Mouse (Mus musculus): Measurements from ENCODE around the gene Tef.

Tef gene

GRCm38 (mm10) chr15:81785701-81786100 is 16.5 kb upstream of the Tef start:
- TF ChIP-seq POU5F1 (IDR thresholded peaks at IDR 0.05; ENCODE audit: borderline replicate concordance, low read length) (no peak), CTCF (conservative IDR thresholded peaks at IDR 0.05; ENCODE audit: low read length) (no peak), NANOG (IDR thresholded peaks at IDR 0.05; ENCODE audit: borderline replicate concordance, low read length) (no peak)
- Histone ChIP-seq H3K27me3 (ENCODE audit: insufficient read depth, low read length) (no peaks in the 10 kb centered on the region), H3K9me3 (ENCODE audit: low read length) (no peaks in the 10 kb centered on the region), H3K4me3 (replicated peaks; ENCODE audit: low read length) (no peak overlapping the region), H3K36me3 (ENCODE audit: insufficient read depth, low read length) (peaks cover 77% of the 10 kb centered on the region), H3K4me1 (replicated peaks; ENCODE audit: low read depth, low read length) (peaks cover 7% of the 10 kb centered on the region)

DNA sequence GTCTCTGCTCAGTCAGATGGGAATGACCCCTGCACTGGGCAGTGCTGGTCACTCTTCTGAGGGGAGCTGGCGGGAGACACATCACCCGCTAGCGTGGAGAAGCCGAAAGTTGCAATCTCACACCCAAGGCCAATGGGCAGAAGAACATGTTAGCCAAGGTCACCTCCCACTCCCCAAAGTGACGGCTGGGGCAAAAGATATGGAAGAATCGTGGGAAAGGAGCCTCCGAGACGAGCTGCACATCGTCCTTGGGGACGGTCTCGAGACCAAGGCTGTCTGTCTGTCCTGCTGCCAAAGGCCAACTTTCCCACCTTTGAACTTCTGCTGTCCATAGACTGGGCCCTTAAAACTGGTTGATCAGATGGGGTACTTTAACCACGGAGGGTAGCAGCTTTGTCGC is 14.7 kb upstream of the Tef start:
- Histone ChIP-seq H3K36me3 (ENCODE audit: insufficient read depth, low read length) (peaks cover 74% of the 10 kb centered on the region), H3K4me1 (replicated peaks; ENCODE audit: low read depth, low read length) (peaks cover 10% of the 10 kb centered on the region), H3K9me3 (ENCODE audit: low read length) (no peaks in the 10 kb centered on the region), H3K4me3 (replicated peaks; ENCODE audit: low read length) (no peak overlapping the region), H3K27me3 (ENCODE audit: insufficient read depth, low read length) (no peaks in the 10 kb centered on the region)
- no peak for TF ChIP-seq POU5F1 (IDR thresholded peaks at IDR 0.05; ENCODE audit: borderline replicate concordance, low read length)

GRCm38 (mm10) chr15:81792444-81792843 is 9.8 kb upstream of the Tef start:
- H3K27me3 ChIP-seq (ENCODE audit: insufficient read depth, low read length) = no peaks in the 10 kb centered on the region
- TF ChIP-seq CTCF (conservative IDR thresholded peaks at IDR 0.05; ENCODE audit: low read length) = no peak
- no peak for TF ChIP-seq POU5F1 (IDR thresholded peaks at IDR 0.05; ENCODE audit: borderline replicate concordance, low read length)
- TF ChIP-seq NANOG (IDR thresholded peaks at IDR 0.05; ENCODE audit: borderline replicate concordance, low read length) = no peak
- no peaks in the 10 kb centered on the region for H3K9me3 ChIP-seq (ENCODE audit: low read length)
- H3K4me1 ChIP-seq (replicated peaks; ENCODE audit: low read depth, low read length) = peaks cover 19% of the 10 kb centered on the region
- peaks cover 53% of the 10 kb centered on the region for H3K36me3 ChIP-seq (ENCODE audit: insufficient read depth, low read length)
- H3K4me3 ChIP-seq (replicated peaks; ENCODE audit: low read length) = no peak overlapping the region; the same call in 1 of the 2 replicates

GRCm38 (mm10) chr15:81796228-81796627 is 6.0 kb upstream of the Tef start:
- no peak for TF ChIP-seq POU5F1 (IDR thresholded peaks at IDR 0.05; ENCODE audit: borderline replicate concordance, low read length)
- TF ChIP-seq CTCF (conservative IDR thresholded peaks at IDR 0.05; ENCODE audit: low read length) = peak; percentile 7; the same call in 1 of the 2 replicates
- Histone ChIP-seq H3K36me3 (ENCODE audit: insufficient read depth, low read length) (peaks cover 37% of the 10 kb centered on the region), H3K9me3 (ENCODE audit: low read length) (no peaks in the 10 kb centered on the region), H3K4me3 (replicated peaks; ENCODE audit: low read length) (no peak overlapping the region), H3K4me1 (replicated peaks; ENCODE audit: low read depth, low read length) (peaks cover 19% of the 10 kb centered on the region), H3K27me3 (ENCODE audit: insufficient read depth, low read length) (peaks cover 8% of the 10 kb centered on the region)

DNA sequence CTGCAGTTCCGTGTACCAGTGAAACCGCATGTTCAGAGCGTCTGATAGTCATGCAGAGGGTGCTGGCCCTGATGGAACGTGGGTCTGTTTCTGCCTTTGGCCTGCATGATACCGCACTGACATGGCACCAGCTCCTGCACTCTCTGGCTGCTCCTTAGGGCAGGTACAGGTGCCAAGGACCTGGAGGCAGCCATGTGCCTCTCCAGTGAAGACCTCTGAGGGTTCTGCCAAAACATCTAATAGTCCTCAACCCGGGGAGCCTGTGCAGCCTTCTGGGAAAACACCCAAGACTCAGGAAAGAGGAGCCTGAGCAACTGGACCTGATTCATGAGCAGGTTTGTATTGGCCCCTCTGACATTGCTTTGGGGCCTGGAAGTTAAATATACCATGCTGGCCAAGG is 4.4 kb upstream of the Tef start:
- peaks cover 20% of the 10 kb centered on the region for H3K27me3 ChIP-seq (ENCODE audit: insufficient read depth, low read length)
- no peaks in the 10 kb centered on the region for H3K9me3 ChIP-seq (ENCODE audit: low read length)
- H3K36me3 ChIP-seq (ENCODE audit: insufficient read depth, low read length) = peaks cover 21% of the 10 kb centered on the region
- H3K4me1 ChIP-seq (replicated peaks; ENCODE audit: low read depth, low read length) = peaks cover 16% of the 10 kb centered on the region
- H3K4me3 ChIP-seq (replicated peaks; ENCODE audit: low read length) = no peak overlapping the region
- no peak for TF ChIP-seq POU5F1 (IDR thresholded peaks at IDR 0.05; ENCODE audit: borderline replicate concordance, low read length)
- no peak for TF ChIP-seq NANOG (IDR thresholded peaks at IDR 0.05; ENCODE audit: borderline replicate concordance, low read length)
- TF ChIP-seq CTCF (conservative IDR thresholded peaks at IDR 0.05; ENCODE audit: low read length) = no peak

DNA sequence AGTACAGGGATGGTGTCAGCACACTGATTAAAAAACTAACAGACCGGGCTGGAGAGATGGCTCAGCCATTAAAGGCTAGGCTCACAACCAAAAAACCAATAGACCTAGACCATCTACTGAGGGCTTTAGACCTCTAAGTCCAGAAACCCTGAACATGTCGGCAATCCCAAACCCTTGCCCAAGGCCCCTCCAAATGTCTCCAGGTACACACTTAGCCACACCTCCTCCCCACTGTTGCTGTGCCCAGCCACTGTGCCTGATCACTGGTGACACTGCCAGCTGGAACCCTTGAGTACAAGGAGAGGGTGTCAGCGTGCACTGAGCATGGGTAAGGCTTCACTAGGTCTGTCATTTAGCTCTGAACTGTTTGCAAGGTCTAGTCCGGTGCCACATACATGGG is 3.8 kb upstream of the Tef start:
- Histone ChIP-seq H3K4me1 (replicated peaks; ENCODE audit: low read depth, low read length) (peaks cover 14% of the 10 kb centered on the region), H3K27me3 (ENCODE audit: insufficient read depth, low read length) (peaks cover 26% of the 10 kb centered on the region), H3K4me3 (replicated peaks; ENCODE audit: low read length) (no peak overlapping the region), H3K9me3 (ENCODE audit: low read length) (no peaks in the 10 kb centered on the region), H3K36me3 (ENCODE audit: insufficient read depth, low read length) (peaks cover 15% of the 10 kb centered on the region)
- TF ChIP-seq CTCF (conservative IDR thresholded peaks at IDR 0.05; ENCODE audit: low read length) (no peak), POU5F1 (IDR thresholded peaks at IDR 0.05; ENCODE audit: borderline replicate concordance, low read length) (no peak), NANOG (IDR thresholded peaks at IDR 0.05; ENCODE audit: borderline replicate concordance, low read length) (no peak)

- TF ChIP-seq POU5F1 (IDR thresholded peaks at IDR 0.05; ENCODE audit: borderline replicate concordance, low read length) (no peak), NANOG (IDR thresholded peaks at IDR 0.05; ENCODE audit: borderline replicate concordance, low read length) (no peak), CTCF (conservative IDR thresholded peaks at IDR 0.05; ENCODE audit: low read length) (no peak)
- Histone ChIP-seq H3K4me3 (replicated peaks; ENCODE audit: low read length) (no peak overlapping the region), H3K9me3 (ENCODE audit: low read length) (no peaks in the 10 kb centered on the region)
Observed at GRCm38 (mm10) chr15:81800391-81800790, 1.8 kb upstream of the Tef start.

DNA sequence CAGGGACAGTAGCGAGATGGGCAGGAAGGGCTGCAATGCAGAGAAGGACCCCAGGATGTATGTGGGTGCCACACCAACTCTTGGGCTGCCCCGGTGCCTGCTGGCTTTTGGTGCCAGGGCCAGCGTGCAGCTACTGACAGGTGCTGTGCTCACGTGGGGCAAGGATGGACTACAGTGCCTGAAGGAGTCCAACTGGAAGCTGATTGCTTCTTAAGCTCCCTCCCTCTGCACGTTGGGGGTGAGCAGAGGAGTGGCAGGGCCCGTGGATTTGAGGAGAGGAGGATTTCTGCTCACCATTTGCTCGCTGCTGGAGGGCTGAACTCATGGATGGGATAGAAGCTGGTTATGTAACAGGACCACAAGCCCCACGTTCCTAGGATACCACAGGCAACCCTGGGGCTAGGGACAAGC is 725 bp downstream of the Tef start:
- peak overlapping the region; percentile 66; the same call in 1 of the 2 replicates for H3K4me3 ChIP-seq (replicated peaks; ENCODE audit: low read length)
- no peaks in the 10 kb centered on the region for H3K36me3 ChIP-seq (ENCODE audit: insufficient read depth, low read length)
- TF ChIP-seq CTCF (conservative IDR thresholded peaks at IDR 0.05; ENCODE audit: low read length) (no peak), POU5F1 (IDR thresholded peaks at IDR 0.05; ENCODE audit: borderline replicate concordance, low read length) (no peak), NANOG (IDR thresholded peaks at IDR 0.05; ENCODE audit: borderline replicate concordance, low read length) (no peak)
- H3K9me3 ChIP-seq (ENCODE audit: low read length) = no peaks in the 10 kb centered on the region
- H3K27me3 ChIP-seq (ENCODE audit: insufficient read depth, low read length) = peaks cover 50% of the 10 kb centered on the region
- peaks cover 14% of the 10 kb centered on the region for H3K4me1 ChIP-seq (replicated peaks; ENCODE audit: low read depth, low read length)

More at GRCm38 (mm10) chr15:81800391-81800790, 1.8 kb upstream of the Tef start:
- Histone ChIP-seq H3K27me3 (ENCODE audit: insufficient read depth, low read length) (peaks cover 45% of the 10 kb centered on the region), H3K4me1 (replicated peaks; ENCODE audit: low read depth, low read length) (peaks cover 14% of the 10 kb centered on the region), H3K36me3 (ENCODE audit: insufficient read depth, low read length) (0 out of 2 replicates have a peak, but pooled peaks cover 4% of the 10 kb centered on the region)

- Histone ChIP-seq H3K4me1 (replicated peaks; ENCODE audit: low read depth, low read length) (peaks cover 14% of the 10 kb centered on the region), H3K27me3 (ENCODE audit: insufficient read depth, low read length) (peaks cover 50% of the 10 kb centered on the region), H3K36me3 (ENCODE audit: insufficient read depth, low read length) (no peaks in the 10 kb centered on the region), H3K9me3 (ENCODE audit: low read length) (no peaks in the 10 kb centered on the region), H3K4me3 (replicated peaks; ENCODE audit: low read length) (no peak overlapping the region)
- TF ChIP-seq NANOG (IDR thresholded peaks at IDR 0.05; ENCODE audit: borderline replicate concordance, low read length) (no peak), POU5F1 (IDR thresholded peaks at IDR 0.05; ENCODE audit: borderline replicate concordance, low read length) (no peak), CTCF (conservative IDR thresholded peaks at IDR 0.05; ENCODE audit: low read length) (no peak)
Observed at GRCm38 (mm10) chr15:81803425-81803951, 1.3 kb downstream of the Tef start.
